Mouse (Mus musculus) ES-Bruce4 (cell line): ENCODE data around the gene Col12a1.

Experiments used
- CTCF ChIP-seq: IDR thresholded peaks from one replicate; pipeline ENCODE4 v1.8.1; 2011; ENCODE audit warnings: low read depth, low read length
- POLR2A ChIP-seq: IDR thresholded peaks from one replicate; pipeline ENCODE4 v1.8.1; 2011; ENCODE audit warnings: low read length; ENCODE audit not compliant: insufficient read depth

- TF ChIP-seq CTCF (no peak), POLR2A (no peak)
Observed at GRCm38 (mm10) chr9:79760076-79760475, 41.4 kb upstream of the Col12a1 start.
